Comparison of ENCODE assay signal across 7 mouse cellular contexts in genomic region chr11:98729119-98729588, GRCm38 (mm10). TPM values are rescaled to one million over a fixed set of nuclear protein-coding genes. Genes with fewer than 3 reads are reported as not detected.
DNase-seq lines count a peak whose midpoint lies in the region; ATAC-seq lines count a peak whose summit lies in the region.

Gene Med24 (minus strand): TSS chr11:98729435.

- H3K4me1 ChIP-seq in hindbrain, embryonic 16.5 days (ENCODE audit: control insufficient read depth, insufficient read depth, low read depth, low read length), result peaks cover 4% of the 10 kb centered on the region

- 0 out of 2 replicates have a peak, but pooled peaks cover under 1% of the 10 kb centered on the region for H3K9me3 ChIP-seq in hindbrain, embryonic 16.5 days (ENCODE audit: control insufficient read depth, low read length)

- H3K4me2 ChIP-seq in hindbrain, embryonic 16.5 days (ENCODE audit: low read length), result peak within 1 kb of the TSS; percentile 59

- no peaks in the 10 kb centered on the region; the same call in 1 of the 2 replicates for H3K36me3 ChIP-seq in hindbrain, embryonic 16.5 days (ENCODE audit: control insufficient read depth, insufficient read depth, low read length)
- H3K36me3 ChIP-seq in macrophage (ENCODE audit: inconsistent target), result no peaks in the 10 kb centered on the region

- peaks cover 6% of the 10 kb centered on the region; the same call in 1 of the 2 replicates for H3K79me2 ChIP-seq in macrophage (ENCODE audit: inconsistent target)

- peak; percentile 99 for ATAC-seq in activated CD4-positive, CD25-positive, alpha-beta regulatory T cell, adult 4 months
- peak; percentile 94 for ATAC-seq in hindbrain, embryonic 16.5 days

- under 1% methylated on average over 16 of the region's 16 CpGs for WGBS in hindbrain, embryonic 16.5 days
- under 1% methylated on average over 16 of the region's 16 CpGs for WGBS in macrophage (ENCODE audit: missing documents)

- H3K27me3 ChIP-seq in hindbrain, embryonic 16.5 days (replicated peaks; ENCODE audit: control insufficient read depth, insufficient read depth, low read length), result no peaks in the 10 kb centered on the region

- H3K4me3 ChIP-seq in hindbrain, embryonic 16.5 days (ENCODE audit: low read length), result peak within 1 kb of the TSS; percentile 53
- peak within 1 kb of the TSS; percentile 87 for H3K4me3 ChIP-seq in macrophage (ENCODE audit: inconsistent target)

- peak within 1 kb of the TSS; percentile 62 for H3K9ac ChIP-seq in hindbrain, embryonic 16.5 days (ENCODE audit: low read depth, low read length)

- DNase-seq in cerebellum, postnatal 36 days, result peak; percentile 85 to 90
- peak; percentile 91 for DNase-seq in gastrocnemius, adult 18-20 months (ENCODE audit: low spot score)
- DNase-seq in left cerebral cortex, adult 18-20 months (ENCODE audit: low spot score in 2 of 2), result peak; percentile 79 to 88
- DNase-seq in right cerebral cortex, postnatal 25 days, result peak; percentile 88

- peak within 1 kb of the TSS; percentile 75 for H3K27ac ChIP-seq in hindbrain, embryonic 16.5 days (ENCODE audit: low read depth, low read length)
- H3K27ac ChIP-seq in macrophage, result peak within 1 kb of the TSS; percentile 21

RNA-seq across cellular contexts. Expression of gene Med24, which starts in this region (rescaled TPM):
- polyA plus RNA-seq in activated CD4-positive, CD25-positive, alpha-beta regulatory T cell, adult 4 months (2017; shearing (Covaris generic)), result 10 to 100 TPM; 19.1 to 27.9 TPM
- total RNA-seq in gastrocnemius, adult 18-20 months (2021), result 10 to 100 TPM; 48.1 to 53.3 TPM
- polyA plus RNA-seq in hindbrain, embryonic 16.5 days (2015; fragmentation: Nextera tagmentation; extraction: Ambion mirVana), result 62.5 and 71.1 TPM in 2 replicates
- 100 to 1,000 TPM; 108 to 127 TPM for total RNA-seq in left cerebral cortex, adult 18-20 months (2021)
- total RNA-seq in macrophage (2018; cell fraction: chromatin; rRNA removed), result 10 to 100 TPM; 26.0 to 64.8 (median 48.7) TPM
- 10 to 100 TPM; 12.8 to 23.6 (median 18.5) TPM for total RNA-seq in macrophage (2018; cell fraction: cytosol; rRNA removed)
- total RNA-seq in macrophage (2018; cell fraction: nucleus; rRNA removed), result 10 to 100 TPM; 14.2 to 52.0 (median 30.6) TPM
- polyA plus RNA-seq in macrophage (2018), result 19.2 to 19.9 TPM (median 19.6 TPM) in 3 replicates

Comparison
In these comparisons a context has a peak if more than half of its experiments do, and no peak if none do; other contexts are left out.
1. Peak in every context shown above with its lines: DNase-seq, ATAC-seq, H3K4me3 ChIP-seq and H3K27ac ChIP-seq.